Mouse (Mus musculus): ENCODE measurements at regions not wholly inside any gene's neighbourhood (a gene's known extent, or its start where the extent isn't known, plus 50 kb on each side); places are given as distances from the start of the nearest gene placed in this dataset.

GRCm38 (mm10) chr11:19602496-19602895 lies 321.7 kb upstream of the Spred2 start:
- TF ChIP-seq CTCF (IDR thresholded peaks at IDR 0.05), result no peak
- TF ChIP-seq EP300 (IDR thresholded peaks at IDR 0.05; ENCODE audit: insufficient read depth, low read depth, low read length), result no peak
- no peak for TF ChIP-seq POLR2A (IDR thresholded peaks at IDR 0.05; ENCODE audit: insufficient read depth, low read depth, low read length)
